Mouse (Mus musculus): ENCODE results near the gene Camkk2.

The Camkk2 gene

DNA sequence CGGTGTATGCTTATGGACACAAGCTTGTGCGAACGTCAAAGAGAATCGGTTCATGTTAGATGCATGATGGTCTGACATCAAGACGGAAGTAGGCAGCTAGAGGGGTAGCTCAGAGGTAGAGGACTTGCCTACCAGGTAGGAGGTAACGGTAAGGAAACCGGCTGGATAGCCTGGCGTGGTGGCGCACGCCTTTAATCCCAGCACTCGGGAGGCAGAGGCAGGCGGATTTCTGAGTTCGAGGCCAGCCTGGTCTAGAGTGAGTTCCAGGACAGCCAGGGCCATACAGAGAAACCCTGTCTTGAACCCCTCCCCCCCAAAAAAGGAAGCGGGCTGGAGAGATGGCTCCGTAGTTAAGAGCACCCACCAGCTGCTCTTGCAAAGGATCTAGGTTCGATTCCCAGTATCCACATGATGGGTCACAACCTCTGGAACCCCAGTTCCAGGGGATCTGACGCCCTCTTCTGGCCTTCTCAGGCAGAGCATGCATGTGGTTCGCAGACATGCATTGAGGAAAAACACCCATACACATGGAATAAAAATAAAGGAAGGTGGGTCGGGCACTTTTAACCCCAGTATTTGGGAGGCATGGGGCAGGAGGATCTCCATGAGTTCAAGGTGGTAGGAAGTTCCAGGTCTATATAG, 1.7 kb upstream of the Camkk2 start:
- no peak for DNase-seq

DNA sequence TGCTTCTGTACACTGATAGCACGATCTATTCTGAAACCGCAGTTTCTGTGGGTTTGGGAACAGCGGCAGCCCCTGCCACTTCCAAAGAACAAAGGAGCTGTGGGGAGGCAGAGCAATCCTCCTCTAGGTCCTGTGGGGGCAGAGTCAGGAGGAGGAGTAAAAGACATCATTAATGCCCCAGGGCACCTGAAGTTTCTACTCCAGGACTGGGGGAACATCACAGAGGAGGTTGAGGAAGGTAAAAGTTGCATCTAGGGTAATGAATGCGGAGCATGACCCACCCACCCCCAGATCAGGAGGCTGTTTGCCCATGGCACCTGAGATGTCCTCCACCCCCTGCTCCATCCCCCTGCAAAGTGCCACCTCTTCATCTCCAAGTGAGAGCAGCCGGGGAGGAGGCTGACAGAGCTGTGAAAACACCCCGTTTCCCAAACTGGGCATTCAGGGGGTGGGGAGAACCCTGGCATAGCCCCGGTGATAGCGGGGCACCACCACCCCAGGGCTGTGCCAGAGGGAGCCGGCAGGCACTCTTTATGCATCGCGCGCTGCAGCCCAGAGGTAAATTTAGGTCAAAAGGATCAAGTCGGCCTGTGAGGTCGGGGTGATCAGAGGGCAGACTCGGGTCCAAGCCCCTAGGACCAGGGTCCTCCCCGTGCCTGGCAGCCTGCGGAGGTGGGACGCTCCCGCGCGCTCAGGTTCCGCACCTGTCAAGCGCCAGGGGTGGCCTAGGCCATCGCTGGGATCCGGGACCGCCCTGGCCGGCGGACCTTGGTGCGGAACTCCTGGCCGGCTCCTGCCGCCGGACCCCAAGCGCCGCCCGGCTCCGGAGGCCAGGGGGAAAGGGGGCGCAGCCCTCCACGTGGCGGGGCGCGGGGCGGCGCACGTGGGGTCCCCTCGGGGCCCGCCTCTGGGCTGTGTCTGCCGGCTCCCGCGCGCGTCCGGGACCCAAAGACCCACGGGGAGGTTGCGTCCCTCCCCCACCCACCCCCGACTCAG, 680 bp downstream of the Camkk2 start:
- peak; percentile 41 for DNase-seq

DNA sequence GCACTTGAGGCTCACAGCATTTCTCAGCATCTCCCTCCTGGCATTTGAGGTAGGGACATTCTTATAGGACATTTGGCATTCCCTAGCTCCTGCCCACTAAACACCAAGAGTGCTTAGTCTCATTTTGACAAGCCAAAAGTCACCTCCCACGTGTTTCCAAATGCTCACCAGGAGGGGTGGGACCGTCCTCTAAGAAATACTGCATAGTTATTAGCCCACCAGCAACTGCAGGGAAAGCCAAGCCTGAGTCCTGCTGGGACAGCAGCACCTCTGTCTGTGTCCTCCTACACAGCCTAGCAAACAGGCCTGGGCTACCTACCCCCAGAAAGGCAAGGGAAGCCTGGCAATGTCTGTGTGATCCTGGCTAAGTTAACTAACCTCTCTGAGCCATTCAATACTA, 1.9 kb downstream of the Camkk2 start:
- no peak for DNase-seq

DNA sequence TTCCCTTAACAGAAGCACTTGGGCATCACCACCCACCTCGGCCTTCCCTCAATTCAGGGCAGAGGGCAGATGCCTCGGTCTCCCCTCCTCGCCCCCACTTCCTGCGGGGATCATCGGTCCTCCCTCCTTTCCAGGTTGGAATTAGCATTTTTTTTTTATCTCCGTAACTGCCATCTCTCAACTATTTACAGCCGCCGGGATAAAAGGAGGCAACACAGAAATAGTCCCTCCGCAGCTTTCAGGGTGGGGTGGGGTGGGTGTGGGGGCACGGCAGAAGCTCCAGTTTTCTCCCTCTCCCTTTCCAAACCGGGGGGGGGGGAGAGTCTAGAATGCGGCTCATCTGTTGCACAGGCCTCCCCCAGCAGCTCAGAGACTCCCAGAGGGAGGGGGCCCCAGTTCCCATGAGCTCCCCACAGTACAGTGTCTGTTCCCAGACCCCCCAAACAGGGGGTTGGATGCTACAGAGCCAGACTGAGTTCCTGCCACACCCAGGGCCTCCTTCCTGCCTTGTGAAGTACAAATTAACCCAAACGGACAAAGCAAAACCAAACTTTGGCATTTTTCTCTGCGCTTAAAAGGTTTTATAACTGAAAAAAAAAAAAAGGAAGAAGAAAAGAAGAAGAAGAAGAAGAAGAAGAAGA, 3.4 kb downstream of the Camkk2 start:
- DNase-seq, result no peak

DNA sequence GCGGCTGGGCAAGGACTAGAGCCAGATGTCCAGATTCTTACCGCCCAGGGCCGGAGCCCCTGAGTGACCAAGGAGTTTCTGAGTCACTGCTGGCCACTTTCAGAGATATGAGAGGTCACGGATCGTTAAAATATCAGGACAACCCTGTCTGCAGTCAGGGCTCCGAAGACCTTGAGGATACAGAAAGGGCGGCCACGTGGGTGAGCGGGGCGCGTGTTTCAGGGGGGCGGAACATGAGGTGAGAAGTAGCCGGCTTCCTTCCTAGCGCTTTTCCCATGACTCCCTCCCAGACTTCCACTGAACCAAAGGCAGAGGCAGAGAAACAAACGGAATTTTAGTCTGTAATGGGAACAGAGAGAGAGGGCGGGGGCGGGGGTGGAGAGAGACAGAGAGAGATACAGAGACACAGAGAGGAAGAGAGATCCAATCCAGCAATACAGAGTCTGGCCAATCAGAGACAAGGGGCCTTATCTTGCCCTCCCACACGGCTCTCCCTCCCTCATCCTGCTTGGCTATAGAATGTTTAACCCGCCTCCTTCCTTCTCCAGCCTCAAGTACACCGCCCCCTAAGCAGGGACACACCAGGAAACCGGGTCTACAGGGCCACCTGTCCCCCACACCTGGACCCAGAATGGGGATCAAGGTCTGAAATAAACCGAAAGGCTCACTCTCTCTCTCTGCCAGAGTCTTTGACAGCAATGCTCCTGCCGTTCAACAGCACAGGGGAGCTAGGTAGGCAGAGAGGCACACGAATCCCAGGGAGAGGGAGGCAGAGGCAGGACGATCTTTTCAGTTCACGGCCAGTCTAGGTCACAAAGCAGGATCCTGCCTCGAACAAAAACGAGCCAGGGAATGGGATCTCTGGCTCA, 4.2 kb downstream of the Camkk2 start:
- no peak for DNase-seq

DNA sequence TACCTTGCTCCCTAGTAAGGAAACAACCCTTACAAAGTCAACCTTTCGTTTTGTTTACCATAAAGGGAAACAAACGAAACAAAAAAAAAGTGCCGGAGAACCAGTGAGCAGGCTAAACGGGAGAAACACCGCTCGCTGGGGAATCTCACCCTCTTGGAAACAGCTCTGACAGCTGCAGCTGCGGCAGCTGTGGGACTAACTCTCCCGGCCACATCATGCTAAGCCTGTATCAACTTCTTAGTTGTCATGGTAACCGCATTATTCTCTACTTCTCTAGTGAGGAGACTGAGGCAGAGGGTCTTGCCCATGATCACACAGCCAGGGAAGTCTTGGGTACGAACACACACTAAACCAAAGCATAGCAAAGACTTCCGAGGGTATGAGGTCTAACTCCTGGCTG, 5.5 kb downstream of the Camkk2 start:
- DNase-seq, result no peak

DNA sequence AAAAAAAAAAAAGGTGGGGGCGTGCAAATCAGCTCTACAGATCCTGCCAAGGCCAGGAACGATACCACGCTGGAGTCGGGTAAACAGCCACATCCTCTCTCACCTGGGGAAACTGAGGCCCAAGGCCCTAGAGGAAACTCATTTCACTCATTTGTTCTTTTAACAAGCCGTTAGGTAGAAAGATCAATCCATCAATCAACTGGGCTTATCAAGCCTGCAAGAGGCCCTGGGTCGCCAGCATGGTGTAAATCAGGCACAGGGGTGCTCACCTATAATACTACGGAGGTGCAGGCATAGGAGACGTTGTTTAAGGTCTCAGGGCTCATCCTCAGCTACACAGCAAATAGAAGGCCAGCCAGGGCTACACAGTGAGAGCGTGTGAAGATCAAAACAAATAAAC, 7.8 kb downstream of the Camkk2 start:
- no peak for DNase-seq

DNA sequence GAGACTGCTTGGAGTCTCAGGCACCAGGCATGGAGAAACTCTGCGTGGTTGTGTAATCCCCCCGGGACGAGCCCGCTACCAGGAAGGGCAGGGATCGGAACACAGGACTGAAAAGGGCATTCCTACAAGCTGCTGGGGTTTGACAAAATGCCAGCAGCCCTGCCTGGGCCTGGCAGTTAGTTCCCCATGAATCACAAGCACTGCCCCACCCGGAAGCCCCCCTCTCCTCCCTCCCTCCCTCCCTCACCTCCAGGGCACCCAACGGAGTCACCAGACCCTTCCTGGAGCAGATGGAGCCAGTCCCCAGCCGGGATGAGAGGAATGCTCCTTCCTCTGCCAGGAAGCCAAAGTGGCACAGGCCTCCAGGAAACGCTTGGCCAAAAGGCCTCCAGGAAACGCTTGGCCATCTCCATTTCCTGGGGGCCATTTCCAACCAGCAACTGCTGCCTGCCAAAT, 8.4 kb downstream of the Camkk2 start:
- DNase-seq, result peak; percentile 24

DNA sequence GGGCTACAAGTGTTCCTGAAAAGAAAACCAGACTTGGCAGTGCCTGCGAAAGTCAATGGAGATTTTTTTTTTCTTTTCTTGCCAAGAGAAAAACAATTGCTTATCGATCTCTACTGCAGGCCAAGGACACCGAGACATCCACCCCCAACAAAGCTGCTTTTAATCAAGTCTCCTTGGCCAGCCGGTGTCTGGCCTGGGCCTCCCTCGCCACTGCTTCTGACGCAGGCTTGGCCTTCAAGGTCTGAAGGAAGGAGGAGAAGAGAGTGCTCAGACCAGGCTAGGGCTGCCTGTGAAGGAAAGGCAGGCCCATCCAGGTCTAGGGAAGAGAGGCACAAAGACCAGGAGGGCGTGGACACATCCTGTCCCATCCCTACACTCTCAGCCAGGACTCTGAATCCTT, 8.9 kb downstream of the Camkk2 start:
- no peak for DNase-seq

DNA sequence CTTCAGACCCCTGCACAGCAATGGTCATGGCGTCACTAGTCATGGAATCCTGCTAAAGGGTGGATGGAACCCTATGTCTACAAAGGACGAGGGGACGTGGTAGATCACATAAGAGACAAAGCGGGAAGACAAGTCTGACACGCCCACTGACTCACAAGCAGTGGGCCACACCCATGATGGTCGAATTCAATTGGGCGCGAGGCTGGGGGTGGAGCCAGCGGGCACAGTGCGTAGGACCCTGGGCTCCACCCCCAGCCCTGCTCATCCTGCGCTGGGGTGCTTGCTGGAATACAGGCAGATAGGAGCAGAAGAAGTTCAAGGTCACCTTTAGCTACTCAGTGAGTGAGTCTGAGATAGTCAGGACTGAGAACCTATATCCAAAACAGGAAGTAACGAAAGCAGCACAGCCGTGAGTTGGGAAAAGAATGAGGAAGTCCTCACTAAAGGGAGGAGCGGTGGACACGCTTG, 10.1 kb downstream of the Camkk2 start:
- no peak for DNase-seq

DNA sequence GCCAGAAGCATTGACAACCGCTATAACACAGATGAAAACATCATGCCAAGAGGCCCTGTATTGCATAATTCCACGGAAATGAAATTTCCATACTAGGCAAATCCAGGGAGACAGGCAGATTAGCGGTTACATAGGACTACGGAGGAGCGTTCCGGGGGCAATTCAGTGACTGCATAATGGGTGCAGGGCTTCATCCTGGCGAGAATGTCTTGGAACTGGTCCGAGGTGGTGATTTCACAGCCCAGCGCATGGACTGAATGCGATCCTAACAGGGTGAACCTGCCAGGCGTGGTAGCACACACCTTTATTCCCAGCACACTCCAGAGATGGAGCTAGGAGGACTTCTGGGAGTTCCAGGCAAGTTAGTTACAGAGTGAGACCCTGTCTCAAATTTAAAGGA, 11.9 kb downstream of the Camkk2 start:
- no peak for DNase-seq

DNA sequence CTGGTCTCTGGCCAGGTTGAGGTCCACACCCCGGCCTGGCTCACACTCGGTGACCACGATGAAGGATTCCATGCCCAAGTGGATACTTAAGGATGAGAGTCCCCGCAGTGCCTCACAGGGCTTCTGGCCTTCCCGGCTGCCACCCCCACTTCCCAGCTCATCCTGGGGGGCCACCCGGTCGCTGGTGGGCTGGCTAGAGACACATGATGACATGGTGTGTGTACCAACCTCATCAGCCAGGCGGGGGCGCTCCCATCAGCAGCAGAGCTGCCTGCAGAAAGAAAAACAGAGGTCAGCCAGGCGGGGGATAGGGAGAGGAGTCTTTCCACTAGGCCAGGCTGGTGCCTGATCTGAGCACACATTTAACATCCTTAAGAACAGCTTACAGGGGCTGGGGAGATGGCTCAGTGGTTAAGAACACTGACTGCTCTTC, 15.2 kb downstream of the Camkk2 start:
- DNase-seq, result peak; percentile 32

DNA sequence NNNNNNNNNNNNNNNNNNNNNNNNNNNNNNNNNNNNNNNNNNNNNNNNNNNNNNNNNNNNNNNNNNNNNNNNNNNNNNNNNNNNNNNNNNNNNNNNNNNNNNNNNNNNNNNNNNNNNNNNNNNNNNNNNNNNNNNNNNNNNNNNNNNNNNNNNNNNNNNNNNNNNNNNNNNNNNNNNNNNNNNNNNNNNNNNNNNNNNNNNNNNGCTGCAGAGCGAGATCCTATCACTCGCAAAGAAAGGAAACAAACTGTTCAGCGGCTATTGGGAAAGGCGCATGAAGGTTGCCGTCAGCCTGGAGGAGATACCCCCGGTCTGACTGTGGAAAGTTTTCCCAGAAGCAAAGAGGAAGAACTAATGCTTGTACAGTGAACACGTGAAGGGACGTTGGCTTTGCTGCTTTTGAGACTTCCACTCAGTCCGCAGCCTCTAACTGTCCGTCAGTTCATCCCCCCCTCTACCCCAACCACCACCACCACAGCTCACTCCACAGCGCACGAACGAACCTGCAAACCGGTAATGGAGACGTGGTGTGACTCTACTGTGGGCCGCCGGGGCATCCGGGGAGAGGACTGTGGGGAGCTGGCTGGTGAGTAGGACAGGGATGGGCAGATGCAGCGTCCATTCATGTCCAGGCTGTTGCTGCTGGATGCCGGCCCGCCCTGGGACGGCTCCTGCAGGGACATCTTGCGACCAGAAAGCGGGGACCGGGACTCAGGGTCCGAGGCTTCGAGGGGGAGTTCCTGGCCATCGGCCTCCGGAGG, 15.8 kb downstream of the Camkk2 start:
- no peak for DNase-seq

DNA sequence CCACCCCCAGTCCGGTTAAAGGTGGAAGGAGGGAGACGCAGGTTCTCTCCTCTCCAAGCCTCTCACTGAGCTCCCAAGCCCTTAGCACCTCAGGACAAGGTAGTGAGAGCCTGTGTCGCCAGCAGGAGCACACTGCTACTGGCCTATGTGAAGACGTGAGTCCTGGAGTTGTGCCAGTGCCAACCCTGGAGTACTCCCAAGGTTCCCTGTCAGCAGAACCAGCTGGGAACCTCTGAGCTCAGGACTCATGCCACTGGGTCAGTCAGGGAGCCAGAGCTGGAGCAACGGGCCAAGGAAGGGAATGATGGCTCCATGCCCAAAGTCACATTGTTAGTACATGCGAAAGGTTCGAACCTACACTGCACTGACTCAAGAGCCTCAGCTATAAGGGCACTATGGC, 22.5 kb downstream of the Camkk2 start:
- no peak for DNase-seq

DNA sequence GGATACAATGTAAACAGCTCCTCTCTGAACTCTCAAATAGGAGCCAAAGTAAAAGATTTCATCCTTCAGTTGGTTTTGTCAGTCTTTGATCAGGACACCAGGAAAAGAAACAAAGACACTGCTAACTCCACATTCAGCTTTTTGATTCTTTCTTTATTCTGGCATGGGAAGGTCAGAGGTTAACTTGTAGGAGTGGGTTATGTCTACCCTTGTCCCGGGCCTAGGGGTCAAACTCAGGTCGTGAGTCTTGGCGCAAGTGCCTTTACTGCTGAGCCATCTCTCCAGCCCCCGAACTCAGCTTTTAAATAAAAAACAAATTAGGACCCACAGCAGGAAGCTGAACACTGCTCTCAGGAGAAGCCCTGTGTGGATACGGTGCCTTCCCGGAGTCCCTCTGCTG, 23.1 kb downstream of the Camkk2 start:
- no peak for DNase-seq

DNA sequence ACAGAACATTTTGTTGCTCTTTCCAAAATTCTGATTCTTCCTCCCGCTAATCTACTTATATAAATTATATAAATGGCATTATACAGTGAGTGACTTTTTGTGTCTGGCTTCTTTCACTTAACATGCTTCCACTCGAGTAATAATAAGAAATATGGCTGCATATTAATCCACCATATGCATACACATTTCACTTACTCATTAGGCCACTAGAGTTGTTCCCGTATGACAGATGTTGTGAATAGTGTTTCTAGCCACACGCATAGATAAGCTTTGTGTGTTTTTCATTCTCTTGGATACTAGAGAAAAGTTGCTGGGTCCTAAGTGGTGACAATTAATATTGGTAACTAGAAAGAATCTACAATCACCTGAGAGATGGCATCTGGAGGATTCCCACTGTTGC, 23.6 kb downstream of the Camkk2 start:
- DNase-seq, result no peak

DNA sequence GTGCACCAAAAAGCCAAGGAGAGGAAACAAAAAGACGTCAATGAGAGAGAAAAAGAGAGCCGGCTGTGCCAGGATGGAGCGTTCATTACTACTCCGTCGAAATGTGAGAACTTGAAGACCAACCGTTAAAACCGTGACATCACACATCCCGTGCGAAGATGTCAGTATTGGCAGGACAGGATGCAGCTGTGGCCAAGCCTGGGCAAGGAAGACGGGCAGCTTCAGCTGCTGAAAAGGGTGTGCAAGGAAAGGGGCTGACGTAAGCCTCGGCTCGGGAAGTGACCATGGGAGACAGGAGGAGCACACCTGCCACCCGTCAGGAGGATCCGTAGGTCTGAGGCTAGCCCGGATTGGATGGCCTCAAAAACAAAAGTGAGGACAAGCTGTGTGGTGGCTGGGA, 24.7 kb downstream of the Camkk2 start:
- no peak for DNase-seq

DNA sequence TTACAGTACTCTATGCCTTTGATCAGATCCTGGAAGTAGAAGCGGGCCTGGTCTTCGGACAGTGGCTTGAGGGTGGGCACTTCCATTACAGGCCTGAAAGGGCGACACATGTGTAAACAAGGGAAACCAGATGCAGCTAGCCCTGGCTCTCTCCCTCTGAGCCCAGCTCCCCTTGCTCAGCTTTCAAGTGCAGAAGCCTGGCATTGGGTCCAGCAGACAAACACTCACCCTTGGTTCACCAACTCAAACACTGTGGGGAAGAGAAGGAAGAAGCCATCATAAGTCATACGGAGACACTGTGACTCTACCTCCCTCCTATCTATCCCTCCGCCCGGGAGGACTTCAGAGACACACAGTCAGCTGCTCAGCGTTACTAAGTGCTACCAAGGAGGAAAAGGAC, 31.3 kb downstream of the Camkk2 start:
- no peak for DNase-seq

DNA sequence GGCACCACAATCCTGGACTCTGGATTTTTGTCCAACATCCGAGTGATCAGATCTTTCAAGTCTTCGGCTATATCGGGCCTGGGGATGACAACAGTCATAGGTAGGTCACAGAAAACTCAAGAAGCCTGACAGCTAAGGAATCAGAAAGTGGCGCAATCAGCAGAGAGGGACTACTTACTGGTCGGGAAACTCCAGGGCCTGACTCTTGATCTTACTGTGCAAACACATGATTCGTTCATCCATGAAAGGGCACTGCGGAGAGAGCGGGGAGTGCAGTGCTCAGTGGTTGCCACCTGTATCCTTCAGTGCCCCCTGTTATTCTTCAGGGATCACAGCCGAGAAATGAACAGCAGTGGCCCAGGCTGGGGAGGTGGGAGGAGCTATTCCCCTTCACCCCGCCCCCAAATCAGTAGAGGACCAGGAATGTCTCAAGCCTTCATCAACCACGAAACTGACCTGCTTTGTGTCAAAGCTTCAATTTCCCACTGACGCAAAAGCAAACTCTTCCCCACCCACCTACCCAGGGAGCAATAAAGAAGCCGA, 35.3 kb downstream of the Camkk2 start:
- no peak for DNase-seq

DNA sequence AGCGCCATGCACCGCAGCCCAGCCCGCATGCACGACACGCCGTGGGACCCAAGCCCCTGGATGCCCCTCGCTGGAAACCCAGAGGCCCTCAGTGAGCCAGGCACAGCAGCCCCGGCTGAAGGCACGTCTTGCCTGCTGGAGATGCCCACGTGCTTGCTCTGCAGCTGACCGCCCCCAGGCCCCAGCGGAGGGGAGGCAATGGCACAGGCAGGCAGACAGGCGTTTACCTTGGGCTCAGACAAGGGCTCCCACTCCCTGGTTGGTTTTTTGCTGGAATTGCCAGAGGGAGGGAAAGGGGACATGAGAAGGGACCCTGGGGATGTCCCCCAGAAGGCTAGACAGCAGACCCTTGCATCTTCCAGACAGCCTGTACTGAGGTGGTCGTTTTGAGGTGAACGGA, 42.4 kb downstream of the Camkk2 start:
- DNase-seq, result no peak

DNA sequence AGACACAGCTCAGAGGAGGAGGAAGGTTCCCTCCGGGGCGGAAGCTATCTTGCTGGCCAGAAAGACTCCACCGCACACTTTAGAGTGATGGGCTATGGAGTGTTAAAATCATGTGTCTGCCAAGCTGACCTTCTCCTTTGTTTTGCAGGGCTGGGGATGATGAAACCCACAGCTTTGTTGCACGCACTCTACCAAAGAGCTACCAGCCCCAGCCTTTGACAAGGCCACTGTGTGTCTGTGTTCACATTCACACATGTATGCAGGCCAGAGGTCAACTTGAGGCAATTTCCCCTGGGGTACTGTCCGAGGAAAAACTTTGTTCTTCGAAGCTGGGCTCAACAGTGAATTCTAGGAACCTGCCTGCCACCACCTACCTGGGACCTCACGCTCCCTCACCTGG, 43.4 kb downstream of the Camkk2 start:
- no peak for DNase-seq

DNA sequence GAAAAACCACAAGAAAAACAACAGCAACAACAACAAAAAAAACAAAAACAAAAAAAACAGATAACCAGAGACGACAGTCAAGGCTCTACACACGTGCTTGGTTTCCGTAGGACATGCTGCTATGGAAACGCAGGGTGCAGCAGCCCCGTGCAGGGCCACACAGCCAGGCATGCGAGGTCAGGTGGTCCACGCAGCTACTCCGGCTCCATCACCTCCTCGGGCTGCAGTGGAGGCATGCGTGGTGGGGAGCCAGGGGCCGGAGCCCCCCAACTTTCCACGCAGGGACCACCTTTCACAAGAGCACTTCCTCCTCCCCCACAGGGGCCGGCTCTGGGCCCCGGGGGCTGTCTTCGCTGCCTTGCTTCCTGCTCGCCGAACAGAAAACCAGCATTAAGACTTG, 45.3 kb downstream of the Camkk2 start:
- peak; percentile 70 for DNase-seq

Data from thymus, postnatal 14 days (tissue).